Mouse (Mus musculus) lung, postnatal 14 days (tissue): Measurements from ENCODE around the gene Ero1l.

Experiments
- DNase-seq: peaks from one replicate; pipeline ENCODE4 v3.0.0; 2021

The Ero1l gene

DNA sequence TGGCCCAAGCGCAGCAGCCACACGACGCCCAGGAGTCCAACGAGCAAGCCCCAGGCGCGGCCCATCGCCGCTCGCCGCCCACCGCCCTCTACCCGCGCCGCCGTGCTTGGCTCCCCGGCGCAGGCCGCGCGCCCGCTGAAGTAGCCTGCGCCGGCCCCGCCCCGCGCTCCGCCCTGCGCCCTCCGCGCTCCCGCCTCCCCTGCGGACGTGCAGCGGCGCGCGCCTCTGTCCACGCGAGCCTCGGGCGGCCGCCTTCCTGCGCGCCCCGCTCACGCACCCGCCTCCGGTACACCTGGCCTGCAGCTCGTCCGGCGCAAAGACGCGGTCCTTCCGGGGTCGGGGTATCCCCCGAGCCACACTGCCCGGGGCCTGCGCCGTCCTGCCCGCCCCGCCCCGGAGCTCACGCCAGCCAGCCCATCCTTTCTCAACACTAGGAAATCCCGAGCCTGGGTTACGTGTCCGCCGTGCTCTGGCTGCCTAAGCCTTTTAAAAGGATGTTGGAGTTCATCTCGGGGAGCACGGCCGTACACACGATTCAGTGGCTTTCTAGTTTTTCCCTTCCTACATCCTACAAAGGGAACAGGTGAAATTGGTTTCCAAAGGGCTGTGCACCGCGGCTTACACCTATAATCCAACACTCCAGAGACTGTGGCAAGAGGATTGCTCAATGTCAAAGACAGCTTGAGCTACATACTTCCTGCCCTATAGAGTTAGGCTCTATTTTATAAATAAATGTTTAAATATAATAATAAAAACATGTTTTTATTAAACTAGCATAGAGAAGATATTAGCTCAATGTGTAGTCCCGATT lies at the start of gene Ero1l:
Gene Ero1l (minus strand): TSS at position 346 of the 811 bp plus-strand sequence.
- DNase-seq, result peak; percentile 81

DNA sequence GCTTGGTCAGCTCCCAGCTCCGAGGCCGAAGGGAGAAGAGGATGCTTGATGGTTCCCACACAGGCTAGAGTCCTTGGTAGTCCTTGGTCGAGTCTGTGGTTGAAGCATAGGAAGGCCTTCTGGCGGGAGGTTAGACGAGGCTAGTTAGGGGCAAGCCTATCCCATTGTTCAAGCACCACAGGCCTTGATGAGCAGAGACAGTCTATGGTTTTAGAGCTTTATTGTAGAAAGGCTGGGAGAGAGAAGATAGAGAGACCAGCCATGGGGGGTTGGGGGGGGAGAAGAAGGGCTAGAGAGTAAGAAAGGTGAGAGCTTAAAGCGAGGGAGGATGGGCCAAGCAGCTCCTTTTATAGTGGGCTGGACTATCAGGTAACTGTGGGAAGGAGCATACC lies 46.6 kb upstream of the Ero1l start:
- no peak for DNase-seq

DNA sequence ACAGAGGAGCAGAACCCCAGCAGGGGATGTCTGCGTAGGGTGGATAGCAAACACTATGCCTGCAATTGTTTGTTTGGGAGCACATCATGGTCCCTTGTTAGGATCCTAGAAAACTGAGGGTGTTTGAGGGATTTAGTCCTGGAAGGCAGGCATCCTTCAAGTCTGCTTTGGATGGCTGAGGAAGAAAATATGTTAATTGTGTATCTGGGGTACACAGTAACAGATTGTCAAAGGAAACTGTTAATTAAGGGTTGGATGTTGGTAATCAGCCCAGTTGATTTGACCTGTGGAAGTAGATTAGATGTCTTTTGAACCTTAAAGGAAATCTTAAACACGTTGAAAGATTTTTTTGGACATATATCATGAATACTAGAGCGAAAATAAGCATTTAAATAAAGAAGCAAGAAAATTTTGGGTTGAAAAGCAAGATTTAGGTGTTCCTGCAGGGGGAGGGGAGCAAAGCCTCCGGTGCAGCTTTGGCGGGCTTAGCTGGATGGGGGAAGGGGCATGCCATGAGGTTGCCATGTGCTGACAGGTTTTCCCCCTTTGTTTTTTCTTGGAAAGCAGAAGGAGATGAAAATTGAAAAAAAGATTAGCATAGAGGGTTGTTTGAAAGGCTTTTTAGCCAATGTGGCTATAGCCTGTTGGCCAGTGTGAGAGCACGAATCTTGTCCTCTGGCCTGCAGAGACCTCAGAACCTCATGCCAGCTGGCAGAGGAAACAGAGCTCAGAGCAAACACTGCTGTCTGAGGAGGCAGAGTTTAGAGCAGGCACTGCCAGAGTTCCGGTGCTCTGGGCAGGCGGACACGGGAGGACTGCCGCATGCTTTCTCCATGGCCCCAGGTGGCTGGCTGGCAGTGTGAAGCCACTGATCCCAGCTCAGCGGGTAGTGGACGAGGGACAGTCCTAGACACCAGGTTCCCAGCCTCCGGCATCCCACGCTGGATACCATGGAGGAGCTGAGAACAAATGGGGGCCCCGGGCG lies 45.9 kb upstream of the Ero1l start:
- peak; percentile 35 for DNase-seq

DNA sequence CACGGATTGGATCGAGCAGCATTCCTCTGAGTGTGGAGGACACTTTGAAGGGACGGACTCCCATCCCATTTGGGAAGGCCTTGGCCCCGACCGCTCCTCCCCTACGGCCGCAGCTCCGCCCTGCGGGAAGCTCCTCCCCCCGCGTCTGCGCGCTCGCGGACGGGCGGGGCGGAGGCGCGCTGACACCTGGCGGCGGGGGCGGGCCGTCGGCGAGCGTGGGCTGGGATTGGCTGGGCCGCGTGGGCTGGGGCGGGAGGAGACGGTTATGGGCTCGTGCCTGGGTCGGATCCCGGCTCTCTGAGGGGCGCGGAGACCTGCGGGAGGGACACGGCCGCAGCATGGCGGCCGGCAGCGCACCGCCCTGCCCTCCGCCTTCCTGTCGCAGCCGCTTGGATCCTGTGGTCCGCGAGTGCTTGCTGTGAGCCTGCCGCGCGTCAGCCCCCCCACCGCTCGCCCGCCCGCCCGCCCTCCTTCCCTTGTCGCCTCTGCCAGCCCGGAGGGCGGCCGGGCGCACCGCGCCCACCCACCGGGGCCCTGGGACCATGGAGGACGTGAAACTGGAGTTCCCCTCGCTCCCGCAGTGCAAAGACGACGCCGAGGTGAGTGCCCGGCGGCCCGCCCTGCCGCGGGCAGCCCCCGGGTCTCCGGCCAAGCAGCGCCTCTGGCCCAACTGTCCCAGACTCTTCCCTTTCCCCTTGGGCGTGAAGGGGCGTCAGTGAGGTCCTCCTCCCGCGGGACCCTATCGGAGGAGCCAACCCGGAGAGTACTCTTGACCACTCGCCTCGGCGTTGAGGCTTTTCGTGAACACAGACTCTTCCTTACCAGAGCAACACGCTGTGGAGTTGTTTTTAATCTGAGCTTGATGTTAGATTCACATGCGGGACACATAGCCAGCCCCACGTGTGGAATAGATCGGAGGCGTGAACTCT lies 32.6 kb upstream of the Ero1l start, which contains the start of gene Styx:
Gene Styx (plus strand): TSS at position 163 of the 929 bp plus-strand sequence.
- DNase-seq, result peak; percentile 97

DNA sequence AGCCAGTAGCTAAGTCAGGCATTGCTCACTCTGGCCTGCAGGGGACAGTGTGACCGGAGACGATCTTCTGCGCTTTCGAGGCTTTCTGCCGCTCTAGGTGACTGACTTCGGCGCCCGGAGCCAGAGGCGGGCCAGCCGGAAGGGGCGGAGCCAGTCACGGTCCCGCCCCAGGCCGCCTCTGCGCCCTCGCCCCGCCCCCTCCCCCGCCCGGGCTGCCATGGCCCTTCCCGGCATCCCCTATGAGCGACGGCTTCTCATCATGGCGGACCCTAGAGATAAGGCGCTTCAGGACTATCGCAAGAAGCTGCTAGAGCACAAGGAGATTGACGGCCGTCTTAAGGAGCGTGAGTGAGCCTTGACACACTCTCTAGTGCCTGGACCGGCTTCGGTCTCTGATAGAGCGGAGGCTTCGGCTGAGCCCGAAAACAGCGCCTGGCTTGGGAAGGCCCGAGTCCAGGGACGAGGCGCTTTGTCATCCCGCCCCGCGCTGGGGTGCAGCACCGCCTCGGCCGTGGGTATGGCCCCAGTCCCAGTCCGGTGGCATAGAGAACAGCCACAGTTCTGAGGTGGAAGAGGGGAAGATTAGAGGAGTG lies 11.1 kb upstream of the Ero1l start, which contains the start of gene Psmc6:
Gene Psmc6 (plus strand): TSS at position 200 of the 593 bp plus-strand sequence.
- peak; percentile 91 for DNase-seq

DNA sequence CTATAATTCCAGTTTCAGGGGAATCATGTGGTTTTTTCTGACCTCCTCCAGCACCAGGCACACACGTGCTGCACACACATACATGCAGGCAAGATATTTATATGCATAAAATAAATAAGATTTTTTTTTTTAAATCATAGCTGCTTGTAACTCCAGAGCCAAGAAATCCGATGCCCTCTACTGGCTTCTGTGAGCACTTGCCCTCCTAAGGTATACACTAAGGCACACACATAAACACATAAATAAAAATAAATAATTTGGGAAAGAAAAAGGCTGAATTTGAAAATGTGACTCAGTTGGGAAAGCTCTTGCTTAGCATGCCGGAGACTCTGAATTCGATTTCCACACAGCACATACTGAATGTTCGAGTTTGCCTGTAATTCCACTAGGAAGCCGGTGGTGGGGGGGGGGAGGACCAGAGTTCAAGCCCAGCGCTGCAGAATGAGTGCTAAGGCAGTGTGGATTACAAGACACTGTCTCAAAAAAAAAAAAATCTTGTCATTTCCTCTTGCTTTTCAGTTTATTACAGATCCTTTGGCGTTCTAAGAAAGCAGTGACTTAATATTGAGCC lies 10.5 kb upstream of the Ero1l start:
- no peak for DNase-seq

DNA sequence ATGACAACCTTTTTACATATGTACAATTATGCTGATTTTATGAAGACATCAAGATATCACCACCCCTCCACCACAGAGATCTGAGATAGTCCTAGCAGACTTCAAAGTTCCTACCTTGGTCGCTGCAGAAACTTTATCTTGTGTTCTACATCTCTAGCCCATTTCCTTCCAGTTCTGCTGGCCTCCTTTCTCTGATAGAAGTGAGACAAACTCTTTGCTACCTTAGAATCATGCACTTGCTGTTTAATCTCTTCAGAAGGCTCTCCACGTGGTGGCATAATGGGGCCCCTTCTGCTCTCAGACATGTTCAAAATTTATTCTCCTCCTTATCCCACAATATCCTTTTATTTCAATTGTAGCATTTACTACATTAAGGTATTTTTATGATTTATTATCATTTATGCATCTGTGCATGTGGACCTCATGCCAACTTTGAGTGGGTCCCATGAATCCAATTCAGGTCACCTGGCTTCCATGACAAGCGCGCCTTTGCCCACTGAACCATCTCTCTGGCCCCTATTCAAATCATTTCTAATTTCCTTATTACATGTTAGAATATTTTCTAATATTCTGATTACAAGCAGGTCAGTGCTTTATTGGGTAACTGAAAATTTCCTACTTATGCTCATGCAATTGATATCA lies 9.6 kb upstream of the Ero1l start:
- DNase-seq, result no peak

DNA sequence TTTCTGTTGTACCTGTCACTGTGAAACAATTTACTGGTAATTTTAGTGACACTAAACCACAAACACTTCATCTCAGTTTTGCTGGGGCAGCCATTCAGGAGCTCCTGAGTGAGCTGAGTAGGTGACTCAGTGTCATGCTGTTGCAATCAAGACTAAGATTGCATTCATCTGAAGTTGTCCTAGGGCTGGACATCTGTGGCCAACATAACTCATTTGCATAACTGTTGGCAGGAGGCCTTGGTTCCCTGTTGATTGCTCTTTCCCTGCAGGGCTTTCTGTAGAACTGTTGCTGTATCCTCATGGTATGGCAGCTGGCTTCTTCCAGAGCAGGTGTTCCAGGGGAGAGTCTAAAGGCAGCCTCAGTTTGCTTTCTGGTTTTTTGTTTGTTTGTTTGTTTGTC lies 6.9 kb upstream of the Ero1l start:
- peak; percentile 35 for DNase-seq

DNA sequence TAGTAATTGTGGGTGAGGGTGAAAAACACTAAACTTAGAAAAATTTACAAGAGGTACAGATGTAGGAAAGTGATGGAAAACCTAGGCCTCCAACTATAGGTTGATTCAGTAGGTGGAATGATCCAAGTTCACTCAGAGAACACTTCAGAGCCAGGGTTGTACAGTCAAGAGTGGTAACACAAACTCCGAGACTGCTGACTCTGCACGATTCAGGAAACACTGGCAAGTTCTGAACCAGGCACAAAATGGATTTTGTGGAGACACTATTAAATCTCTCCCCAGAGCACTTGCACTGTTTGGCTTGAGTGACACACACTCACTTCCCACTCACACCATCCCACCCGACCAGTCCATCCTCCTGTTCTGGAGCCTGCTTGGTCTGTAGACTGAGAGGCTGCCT lies 4.7 kb upstream of the Ero1l start:
- DNase-seq, result no peak

DNA sequence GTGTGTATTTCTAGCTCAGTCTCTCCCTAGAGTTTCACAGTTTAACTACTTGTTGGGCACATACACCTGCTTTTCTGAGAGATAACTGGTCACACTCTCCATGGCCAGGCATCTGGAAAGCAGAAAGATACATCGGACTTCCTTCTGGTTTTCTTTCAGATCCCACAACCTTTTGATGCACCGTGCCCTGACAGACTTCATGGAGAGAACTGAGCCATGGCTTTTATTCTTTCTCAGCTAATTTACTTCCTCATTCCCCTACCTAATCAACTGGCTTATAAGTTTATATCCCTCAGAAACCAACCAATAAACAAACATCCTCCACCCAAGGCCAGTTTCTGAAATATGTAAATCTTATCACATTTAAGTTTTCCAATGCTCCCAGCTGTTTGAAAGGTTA lies 3.9 kb upstream of the Ero1l start:
- no peak for DNase-seq

DNA sequence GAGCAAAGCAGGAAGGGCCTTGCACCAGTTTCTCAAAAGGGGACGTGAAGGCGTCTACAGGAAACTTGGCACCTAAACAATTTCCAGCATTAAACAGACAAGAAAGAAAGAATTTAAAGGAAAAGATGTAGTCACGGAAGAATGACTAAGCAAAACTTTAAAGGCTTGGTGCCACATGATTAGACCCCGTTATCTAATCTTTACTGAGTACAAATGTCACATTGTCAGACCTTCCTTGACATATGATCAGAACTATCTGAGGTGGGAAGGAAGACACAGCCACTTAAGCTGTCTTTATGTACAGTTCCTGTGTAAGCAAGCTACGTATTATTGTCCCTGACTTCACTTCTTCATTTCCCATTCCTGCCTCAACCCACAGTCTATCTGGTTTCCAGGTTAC lies 3.1 kb upstream of the Ero1l start:
- DNase-seq, result no peak

DNA sequence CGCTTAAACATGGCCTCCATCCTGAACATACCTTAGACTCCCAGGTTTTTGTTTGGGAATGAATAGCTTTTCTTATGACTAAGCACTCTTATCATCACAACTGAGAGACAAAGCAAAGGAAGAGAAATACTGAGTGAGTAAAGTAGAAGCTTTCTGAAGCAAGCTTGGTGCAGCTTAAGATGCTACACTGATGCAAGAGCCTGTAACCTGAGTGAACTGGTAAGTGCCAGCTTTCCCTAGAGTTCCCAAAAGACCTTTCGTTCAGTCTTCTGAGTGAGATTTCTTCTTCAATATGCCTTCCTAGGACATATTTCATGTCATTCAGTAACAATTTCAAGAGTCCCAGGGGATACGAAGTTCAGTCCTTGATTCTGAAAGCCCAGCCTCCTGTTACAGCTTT lies 2.5 kb upstream of the Ero1l start:
- DNase-seq, result no peak

DNA sequence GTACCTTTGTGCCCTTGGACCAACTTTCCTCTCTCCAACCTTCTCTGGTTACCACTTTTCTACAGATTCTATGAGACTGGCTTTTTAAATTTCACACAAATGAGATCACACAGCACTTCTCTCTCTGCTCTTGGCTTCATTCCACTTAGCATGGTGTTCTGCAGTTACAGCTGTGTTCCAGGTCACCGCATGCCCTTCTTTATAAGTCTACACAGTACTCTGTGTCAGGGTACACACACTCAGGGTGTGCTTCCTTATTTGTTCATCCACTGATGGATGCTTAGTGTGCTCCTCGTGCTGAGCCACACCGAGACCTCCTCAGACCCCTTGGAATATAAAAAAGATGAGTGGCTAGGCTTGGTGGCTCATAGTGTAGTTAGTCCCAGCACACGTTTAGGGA lies 1.5 kb upstream of the Ero1l start:
- no peak for DNase-seq

DNA sequence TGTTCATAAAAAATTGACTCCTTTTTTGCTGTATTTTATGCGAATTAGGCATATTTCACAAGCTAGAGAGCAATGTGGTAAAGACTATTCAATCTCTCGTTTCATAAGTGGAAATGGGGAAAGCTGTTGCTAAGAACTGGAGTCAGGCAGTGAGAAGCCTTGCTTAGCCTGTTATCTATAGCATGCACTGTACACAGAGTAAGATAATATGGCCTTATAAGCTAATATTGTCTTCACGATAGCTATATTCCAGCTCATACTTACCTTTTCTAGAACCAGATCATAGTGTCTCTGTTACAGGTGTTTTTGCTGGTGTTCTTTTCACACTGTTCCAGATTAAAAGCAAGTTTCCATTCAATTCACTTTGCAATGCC lies 653 bp upstream of the Ero1l start:
- no peak for DNase-seq

DNA sequence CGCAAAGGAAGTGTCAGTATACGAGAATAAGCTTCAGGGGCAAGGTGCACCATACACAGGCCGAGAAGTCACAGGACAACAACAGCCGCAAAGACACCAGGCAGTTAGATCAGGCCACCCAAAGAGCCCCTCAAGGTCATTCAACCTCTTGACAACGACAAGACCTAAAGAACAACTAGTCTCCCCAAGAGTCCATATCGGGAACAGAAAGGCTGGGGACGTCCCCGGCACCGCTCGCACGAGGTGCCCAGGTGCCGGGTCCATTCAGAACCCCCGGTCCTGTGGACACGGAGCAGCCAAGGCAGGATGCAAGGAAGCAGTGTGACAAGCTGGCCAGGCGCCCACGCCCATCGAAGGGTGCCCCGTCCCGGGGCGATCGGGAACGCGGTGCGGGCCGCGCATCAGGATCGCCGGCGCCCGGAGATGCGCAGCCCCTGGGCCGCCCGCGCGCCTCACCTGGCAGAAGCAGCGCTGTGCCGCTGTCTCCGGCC lies 605 bp downstream of the Ero1l start:
- DNase-seq, result peak; percentile 7

DNA sequence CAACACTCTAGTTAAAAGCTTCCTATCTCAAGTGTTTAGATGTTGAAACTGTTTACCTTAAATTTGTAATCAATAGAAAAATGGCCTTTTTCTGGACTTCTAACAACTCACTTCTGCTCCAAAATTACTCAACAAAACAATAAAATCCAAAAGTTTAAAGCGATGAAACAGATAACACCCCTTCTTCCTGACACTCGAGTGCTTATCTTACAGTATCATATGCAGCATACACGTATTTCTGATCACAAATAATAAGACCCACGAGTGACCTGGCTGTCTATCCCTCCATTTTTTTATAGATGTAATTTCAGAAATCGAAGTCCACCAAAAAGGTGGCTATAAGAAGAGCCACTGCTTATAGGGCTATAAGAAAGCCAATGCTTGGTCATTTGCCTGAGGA lies 1.6 kb downstream of the Ero1l start:
- DNase-seq, result no peak

DNA sequence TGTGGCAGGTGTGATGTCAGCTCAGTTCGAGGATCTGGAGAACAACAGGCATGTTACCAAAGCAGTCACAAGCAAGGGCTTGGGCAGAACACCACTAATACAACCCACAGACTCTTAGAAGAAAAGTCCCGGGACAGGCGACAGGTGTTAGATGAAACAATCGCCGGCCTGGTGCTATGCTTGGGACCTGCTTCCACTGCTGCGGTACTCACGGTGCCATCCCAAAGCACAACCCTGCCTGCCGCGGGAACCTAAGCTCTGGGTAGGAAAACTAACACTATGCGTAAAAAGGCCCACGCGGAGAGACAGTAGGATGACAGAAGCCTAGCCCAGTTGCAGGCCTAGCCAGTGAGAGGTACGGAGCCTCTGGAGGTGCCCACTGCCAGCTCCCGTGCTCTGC lies 8.5 kb downstream of the Ero1l start:
- DNase-seq, result no peak

DNA sequence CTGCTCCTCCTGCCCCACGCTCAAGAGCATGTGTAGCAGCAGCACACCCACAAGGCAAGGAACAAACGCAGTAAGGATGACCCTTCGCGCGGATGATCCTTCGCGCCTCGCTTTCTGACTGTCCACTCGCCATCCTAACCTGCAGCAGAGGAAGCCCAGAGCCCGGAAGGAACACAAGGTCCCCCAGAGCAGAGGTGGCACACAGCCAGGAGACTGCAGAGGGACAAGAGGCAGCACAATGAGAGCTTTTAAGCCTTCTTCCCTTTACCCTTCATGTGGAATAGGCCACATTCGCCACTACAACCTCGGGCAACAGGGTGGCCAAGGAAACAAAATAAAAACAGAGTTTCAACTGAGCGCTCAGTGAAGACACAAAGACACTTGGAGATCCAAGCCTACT lies 8.9 kb downstream of the Ero1l start:
- peak; percentile 36 for DNase-seq

DNA sequence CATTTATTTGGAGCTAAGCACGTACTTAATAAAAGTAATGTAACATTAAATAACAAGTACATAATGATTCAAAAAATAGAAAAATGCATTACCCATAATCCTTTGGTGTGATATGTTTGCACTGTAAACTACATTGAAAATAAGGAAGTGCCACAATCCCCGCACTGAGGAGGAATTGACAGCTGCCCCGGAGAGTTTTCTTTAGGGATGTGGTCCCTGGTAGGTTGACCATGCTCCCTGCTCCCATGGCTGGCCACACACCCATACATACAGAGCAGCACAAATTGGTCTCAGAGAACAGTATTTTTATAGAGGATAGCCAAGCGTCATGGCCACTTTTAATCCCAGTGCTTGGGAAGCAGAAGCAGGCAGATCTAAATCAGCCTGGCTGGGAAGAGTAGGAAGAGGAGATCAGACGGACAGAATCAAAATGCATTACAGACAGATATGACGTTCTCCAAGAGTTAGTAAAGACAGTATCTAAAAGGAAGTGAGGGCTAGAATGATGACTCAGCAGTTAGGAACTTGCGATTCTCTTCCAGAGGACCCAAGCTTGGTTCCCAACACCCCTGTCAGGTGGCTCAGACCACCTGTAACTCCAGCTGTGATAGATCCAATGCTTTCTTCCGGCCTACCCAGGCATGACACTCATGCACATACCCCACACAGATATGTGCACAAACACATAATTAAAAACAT lies 10.8 kb downstream of the Ero1l start:
- DNase-seq, result no peak

DNA sequence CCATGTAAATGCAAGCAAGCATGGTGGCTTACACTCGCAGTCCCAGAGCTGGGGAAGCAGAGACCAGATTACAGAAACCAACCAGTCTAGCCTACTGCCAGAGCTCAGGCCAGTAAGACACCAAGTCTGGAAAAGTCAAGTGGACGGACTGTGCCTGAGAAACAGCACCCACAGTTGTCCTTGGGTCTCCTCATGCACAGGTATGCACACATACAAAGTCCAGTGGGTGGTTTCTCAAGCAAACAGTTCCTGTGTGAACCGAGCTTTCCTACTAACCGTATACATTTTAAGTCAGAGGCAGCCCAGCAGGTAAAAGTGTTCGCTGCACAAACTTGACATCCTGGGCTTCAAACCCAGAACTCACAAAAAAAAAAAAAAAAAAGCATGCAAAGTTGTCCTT lies 12.7 kb downstream of the Ero1l start:
- DNase-seq, result no peak

DNA sequence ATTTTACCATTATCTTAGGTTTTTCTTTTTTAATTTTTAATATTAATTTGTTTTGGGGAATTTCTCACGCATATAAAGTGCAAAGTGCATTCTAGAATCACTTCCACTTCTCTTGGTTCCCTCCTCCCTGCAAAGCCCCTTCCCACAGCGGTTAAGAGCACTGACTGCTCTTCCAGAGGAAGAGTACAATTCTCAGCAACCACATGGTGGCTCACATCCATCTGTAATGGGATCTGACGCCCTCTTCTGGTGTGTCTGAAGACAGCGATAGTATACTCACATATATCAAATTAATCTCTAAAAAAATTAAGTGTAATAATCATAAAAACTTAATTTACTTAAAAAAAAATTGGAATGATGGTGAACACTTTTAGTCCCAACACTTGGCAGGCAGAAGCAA lies 14.2 kb downstream of the Ero1l start:
- DNase-seq, result no peak
